Mouse (Mus musculus) ZHBTc4 (cell line): Measurements from ENCODE around the gene Mettl1.
"Not testable (repeated sequence)": the region's sequence is repeated elsewhere in the genome, so short reads cannot be mapped to it uniquely, and the experiment has no call there.

ENCODE experiments used
- DNase-seq: peaks from one replicate; pipeline ENCODE4 v3.0.0-alpha.2; 2011; ENCODE audit warnings: low read depth, low spot score

Mettl1 gene

DNA sequence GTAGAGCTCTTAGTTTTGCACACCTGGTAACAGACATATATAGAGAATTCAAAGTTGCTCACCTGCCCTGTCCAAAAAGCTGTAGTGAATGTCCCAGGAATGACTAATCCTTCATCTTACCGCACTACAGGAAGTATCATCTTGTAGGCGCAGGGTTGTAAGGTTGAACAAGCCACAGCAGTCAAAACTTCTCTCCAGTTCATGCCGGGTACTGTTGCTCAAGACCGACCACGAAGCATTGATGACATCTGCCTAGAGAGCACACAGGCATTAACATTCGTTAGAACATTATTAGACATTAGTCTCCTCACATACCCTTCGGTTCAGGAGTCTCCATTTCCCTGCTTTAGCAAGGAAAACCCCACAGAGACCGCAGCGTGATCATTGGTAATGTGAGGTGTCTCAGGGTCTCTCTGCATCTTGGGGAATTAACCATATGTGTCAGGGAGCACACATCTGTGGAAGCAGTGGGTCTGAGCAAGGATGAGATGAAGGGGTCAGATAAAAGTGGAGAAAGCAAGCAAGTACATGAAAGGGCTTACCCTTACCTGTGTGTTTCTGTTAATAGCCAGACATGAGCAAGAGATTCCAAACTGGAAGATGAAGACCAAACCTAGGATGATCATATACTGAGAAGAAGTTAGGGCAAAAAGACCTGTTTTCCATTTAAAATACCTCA is 27.3 kb downstream of the Mettl1 start:
- no peak for DNase-seq

DNA sequence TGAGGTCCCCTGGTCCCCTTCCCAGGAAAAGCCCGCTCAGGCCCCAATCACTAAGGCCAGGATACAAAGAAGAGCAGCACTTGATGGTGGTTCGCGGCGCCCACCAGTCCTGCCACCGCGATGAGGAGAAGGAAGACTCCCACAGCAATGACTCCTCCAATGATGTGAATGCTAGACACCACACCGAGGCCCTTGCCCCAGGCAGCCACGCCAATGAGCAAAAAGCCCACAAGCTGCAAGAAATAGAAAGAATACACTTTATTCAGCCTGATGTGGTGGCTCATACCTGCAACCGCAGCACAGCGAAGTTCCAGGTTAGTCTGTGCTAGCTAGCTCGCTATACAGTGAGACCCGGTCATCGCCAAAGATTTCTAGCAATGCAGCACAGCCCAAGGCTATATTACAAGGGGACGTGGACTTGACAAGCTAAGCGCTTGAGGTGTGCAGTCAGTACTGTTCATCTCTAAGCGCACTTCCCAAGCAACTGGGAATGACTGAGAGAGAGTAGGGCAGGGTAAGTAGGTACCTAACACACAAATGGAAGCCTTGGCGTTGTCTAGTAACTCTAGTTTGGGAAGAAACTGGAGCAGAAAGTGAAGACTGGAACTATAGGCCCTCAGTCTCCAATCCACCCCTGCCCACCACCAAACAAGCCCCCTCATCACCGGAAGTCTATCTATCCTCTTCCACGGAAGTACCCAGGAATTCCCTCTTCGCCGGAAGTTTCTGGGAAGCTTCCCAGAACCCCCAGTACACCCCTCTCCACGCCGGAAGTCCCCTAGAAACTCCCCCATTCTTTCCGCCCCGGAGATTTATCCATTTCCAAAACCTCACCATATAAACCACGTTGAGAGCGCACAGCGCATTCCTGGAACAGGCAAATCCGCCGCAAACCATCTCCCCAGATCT is 28.3 kb downstream of the Mettl1 start:
- no peak for DNase-seq

- peak; percentile 93 for DNase-seq
These were observed 29.2 kb downstream of the Mettl1 start, which contains the start of gene Tspan31 for GRCm38 (mm10) chr10:127070190-127071121. TSS of gene Tspan31 (minus strand) at chr10:127070264.

DNA sequence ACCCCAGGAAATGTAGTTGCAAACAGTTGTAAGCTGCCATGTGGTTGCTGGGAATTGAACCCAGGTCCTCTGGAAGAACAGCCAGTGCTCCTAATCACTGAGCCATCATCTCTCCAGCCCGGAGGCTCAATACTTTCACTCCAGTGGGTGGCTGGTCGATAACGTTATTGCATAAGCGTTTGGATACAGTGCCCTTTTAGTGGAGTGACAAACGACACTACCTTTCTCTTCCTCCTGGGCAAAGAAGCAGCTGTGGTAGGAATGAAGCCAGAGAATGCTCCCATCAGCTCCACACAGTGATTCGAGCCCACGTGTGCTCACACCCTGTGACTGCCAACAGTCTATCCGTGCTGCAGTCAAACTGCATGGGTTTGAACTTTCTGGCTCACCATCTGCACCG is 30.0 kb downstream of the Mettl1 start:
- DNase-seq = no peak

DNA sequence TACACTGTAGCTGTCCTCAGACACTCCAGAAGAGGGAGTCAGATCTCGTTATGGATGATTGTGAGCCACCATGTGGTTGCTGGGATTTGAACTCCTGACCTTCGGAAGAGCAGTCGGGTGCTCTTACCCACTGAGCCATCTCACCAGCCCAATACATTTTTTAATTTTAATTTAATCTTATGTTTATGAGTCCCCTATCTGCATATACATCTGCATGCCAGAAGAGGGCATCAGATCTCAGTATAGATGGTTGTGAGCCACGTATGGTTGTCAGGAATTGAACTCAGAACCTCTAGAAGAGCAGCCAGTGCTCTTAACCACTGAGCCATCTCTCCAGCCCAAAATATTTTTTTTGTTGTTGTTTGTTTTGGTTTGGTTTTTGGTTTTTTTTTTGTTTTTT is 31.1 kb downstream of the Mettl1 start:
- not testable (repeated sequence) for DNase-seq

- DNase-seq = not testable (repeated sequence)
These were observed 31.8 kb downstream of the Mettl1 start for GRCm38 (mm10) chr10:127072969-127073368.

DNA sequence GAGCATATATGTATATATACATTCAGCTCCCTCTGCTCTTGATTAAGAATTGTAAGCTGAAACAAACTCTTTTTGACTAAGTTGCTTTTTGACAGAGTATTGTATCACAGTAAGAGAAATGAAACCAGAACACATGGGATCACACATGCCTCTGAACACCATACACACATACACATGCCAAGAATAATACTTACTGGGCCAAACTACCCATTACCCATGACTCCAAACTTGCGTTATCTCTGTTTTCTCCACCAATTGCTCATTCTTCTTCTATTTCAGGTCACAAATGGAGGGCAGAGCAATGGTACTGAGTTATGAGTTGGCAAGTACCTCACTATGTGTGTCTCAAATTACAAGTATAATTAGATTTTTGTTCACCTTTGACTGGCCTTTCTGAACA is 32.8 kb downstream of the Mettl1 start:
- DNase-seq = no peak

DNA sequence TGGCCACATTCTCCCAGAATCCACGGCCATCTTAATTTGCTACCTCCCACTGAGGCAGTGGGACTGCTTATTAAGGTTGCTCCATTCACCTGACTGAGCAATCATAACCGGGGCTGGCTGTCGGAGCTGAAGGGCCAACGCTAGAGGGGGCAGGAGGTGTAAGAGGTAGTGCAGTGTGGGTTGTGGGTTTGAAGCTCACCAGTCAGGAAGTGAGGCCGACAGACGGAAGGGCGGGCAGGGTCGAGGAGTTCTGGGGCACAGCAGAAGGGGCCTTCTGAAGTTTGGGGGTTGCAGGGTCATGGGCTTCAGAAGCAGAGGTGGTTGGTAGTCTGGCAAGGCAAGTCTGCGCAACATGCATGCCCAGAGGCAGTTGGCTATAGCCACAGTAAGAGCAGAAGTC is 33.9 kb downstream of the Mettl1 start, which contains the start of gene Agap2:
Agap2 (plus strand) TSS at position 205 of the 400 bp plus-strand sequence.
- DNase-seq = no peak

DNA sequence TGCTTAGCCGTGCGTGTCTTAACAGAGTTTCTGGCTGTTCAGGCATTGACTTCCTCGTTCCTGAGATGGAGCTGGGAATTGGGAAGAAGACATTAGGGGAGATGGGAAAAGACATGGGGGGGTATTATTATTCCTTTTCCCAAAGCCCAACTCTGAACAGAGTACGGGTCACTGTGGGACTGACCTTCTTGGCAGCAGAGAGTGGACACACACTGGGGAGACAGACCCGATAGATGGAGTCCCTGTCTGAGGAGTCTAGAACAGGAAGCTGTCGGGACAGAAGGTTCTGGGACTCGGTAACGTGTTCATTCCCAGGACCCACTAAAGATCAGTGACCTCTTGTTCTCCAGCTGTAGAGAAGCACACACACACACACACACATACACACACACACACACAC is 34.4 kb downstream of the Mettl1 start:
- DNase-seq = no peak

- DNase-seq = no peak
These were observed 34.9 kb downstream of the Mettl1 start for GRCm38 (mm10) chr10:127076082-127076481.

DNA sequence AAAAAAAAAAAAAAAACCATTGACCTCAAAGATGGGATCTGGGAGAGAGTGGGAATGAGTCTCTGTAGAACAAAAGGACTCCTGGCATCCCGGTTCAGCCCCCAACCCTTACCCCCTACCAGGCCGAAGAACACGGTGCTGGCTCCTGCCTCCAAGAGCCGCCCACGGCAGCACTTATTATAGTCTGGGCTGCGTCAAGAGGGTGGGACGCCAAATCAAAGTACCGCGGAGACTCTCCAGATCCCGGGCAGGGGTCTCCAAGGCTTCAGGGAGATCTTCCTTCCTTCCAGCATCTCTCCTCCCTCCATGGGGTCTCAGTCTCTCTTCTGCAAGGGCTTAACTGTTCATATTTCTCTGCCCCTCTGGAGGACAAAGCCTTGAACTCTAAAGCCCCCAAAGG is 36.3 kb downstream of the Mettl1 start:
- no peak for DNase-seq

- peak; percentile 14 for DNase-seq
These were observed 36.9 kb downstream of the Mettl1 start for GRCm38 (mm10) chr10:127078001-127078676.

DNA sequence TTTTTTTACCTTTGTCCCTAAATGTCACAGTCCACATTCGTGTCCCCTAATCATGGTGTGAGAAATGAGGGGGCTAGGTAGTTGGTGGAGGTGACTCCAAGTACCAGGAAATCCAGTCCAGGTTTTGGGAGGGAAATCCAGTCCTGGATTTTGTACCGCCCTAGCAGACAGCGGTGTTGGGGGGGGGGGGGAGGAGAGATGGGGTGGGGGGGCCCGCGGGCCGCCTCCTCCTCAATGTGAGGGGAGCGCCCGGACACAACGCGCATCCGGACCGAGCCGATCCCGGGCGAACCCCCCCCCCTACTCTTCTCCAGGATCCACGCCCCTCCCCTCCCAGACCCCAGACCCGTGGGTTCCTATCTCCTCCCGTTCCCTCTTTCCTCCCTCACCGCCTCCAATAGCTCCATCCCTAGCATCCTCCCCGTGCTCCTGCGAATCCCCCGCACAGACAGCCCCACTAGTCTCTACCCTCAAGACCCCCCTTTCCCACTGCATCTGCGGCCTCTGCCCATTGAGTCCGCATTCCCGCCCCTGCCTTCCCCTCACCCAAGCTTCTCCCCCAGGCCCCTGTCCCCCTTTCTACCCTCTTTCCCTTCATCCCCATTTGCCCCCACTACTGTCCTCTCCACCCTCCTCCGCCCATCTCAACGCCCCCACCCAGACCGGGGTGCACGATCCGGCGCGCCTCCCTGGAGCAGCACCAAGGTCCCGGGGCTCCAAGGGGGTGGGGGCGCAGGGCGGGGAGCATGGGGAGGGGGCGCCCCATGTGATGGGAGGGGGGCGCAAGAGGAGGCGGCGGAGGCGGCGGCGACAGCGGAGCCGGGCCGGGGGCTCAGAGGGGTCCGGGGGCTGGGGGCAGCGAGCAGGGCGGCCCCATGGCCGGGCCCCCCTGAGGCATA is 37.7 kb downstream of the Mettl1 start:
- no peak for DNase-seq

GRCm38 (mm10) chr10:127079665-127080391 is 38.6 kb downstream of the Mettl1 start:
- peak; percentile 60 for DNase-seq

DNA sequence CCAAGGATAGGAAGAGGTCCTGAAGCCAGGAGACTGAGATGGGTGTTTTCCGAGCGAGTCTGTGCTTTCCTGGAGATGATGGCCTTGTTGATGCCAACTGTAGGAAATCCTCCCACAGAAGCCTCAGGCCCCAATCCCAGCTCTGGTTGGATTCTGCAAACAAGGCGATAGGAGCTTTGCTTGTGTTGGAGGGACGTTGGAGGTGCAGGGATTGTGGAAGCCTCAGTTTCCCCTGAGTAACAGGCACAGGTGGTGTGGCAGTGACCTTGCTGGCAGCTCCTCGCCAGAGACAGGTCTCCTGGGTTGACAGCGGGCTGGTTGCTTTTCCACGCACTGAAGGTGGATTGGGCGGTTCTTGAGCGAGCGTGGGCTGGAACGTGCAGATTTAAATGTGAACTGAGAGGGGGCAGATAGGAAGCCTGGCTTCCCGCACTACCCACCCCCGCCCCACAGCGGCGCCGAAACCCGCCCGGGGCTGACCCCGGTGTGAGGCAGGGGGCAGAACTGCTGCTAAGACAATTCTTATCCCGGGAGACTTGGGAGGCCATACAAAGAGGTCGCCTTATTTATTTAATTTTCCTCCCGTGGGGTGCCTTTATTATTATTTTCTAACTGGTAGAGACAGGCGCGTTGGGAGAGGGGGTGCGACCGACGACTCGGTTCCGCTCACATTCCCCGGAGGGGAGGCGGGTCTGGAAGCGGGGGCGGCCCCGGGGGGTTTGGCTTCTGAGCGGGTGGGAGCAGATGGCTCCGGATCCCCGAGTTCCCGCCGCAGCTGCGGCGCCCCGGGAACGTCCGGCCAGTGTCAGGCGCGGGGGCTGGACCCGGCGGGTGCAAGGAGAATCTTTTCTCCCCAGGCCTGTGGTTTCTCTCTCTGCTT is 39.9 kb downstream of the Mettl1 start:
- no peak for DNase-seq

- DNase-seq = no peak
These were observed 40.9 kb downstream of the Mettl1 start for GRCm38 (mm10) chr10:127081996-127082620.

DNA sequence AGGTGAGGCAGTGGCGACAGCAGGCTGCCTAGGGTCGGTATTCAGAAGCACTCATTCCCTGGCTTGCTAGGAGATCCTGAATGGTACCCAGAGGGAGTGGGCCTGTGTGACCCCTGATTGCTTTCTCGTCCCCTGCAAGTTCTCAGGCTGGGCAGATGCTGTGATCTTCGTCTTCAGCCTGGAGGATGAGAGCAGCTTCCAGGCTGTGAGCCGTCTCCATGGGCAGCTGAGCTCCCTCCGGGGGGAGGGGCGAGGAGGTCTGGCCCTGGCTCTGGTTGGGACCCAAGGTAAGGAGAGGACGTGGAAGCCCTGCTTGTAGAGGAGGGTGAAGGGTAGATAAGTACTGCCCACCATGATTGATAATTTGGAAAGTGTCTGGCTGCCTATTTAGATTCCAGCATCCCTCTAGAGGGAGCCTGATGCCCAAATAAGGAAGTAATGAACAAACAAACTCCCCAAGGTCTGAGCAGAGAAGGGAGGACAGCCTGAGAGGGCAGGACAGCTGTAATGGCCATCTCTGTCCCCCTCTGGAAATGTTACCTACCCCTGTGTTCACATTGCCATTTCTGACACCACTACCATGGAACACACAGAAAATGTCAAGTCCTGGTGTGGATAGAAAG is 42.2 kb downstream of the Mettl1 start:
- no peak for DNase-seq
